ENCODE assay signal across 30 mouse cellular contexts in the genomic region with DNA sequence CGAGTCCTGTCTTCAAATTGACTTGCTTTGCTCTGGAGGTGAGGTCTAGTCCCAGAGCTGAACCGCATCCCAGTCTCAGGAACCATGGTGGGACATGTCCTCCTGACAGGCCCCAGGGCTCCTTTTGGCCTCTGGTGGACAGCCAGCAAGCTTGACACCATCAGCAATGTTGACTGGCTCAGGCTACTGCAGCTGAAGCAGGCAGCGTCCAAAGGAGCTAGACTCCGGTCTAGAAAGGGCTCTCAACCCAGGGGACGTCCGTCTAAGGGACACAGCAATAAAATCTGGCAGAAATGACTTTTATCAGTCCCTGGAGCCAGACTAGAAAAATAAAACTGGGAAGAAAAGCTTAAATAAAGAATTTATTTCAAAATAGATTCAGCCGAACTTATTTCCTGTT. TPM values are rescaled to one million over a fixed set of nuclear protein-coding genes. Genes with fewer than 3 reads are reported as not detected.
"Had no signal": no experiment of that assay in that cellular context is flagged by ENCODE, and none has a peak within 500 bp of the region (broad histone marks: within the 10 kb centered on the region; RNA-seq: fewer than 3 reads in every experiment).

No protein-coding gene starts in this region.

- H3K4me2 ChIP-seq: liver, embryonic 11.5 days; lung, embryonic 14.5 days; midbrain, embryonic 13.5 days; neural tube, embryonic 13.5 days; stomach, embryonic 15.5 days had no signal

- H3K9me3 ChIP-seq: megakaryocyte, embryonic 14.5 days; midbrain, embryonic 10.5 days; midbrain, embryonic 13.5 days; neural tube, embryonic 13.5 days; stomach, embryonic 15.5 days had no signal

- H3K9ac ChIP-seq: liver, embryonic 14.5 days; liver, postnatal 0 days; lung, embryonic 14.5 days; midbrain, embryonic 13.5 days; neural tube, embryonic 13.5 days; stomach, embryonic 15.5 days had no signal

- ATAC-seq: inflammation-experienced regulatory T-cells, adult 6 months; intestine, embryonic 16.5 days; liver, postnatal 0 days; lung, postnatal 0 days; midbrain, embryonic 13.5 days; midbrain, embryonic 16.5 days had no signal

- DNase-seq: layer of hippocampus, adult 9-11 months; liver, postnatal 0 days; lung, embryonic 14.5 days; retina, postnatal 1 day; right cerebral cortex, postnatal 25 days; spleen, adult 18-20 months; thymus, postnatal 25 days had no signal

- H3K27me3 ChIP-seq: megakaryocyte, embryonic 14.5 days; midbrain, embryonic 13.5 days; neural tube, embryonic 13.5 days; stomach, embryonic 15.5 days had no signal

- H3K4me1 ChIP-seq: megakaryocyte, embryonic 14.5 days; midbrain, embryonic 13.5 days; neural tube, embryonic 13.5 days; stomach, embryonic 15.5 days had no signal

- H3K4me3 ChIP-seq: layer of hippocampus, adult 2 months; megakaryocyte, embryonic 14.5 days; midbrain, embryonic 10.5 days; midbrain, embryonic 13.5 days; myocyte; neural tube, embryonic 13.5 days; stomach, embryonic 15.5 days had no signal

- H3K27ac ChIP-seq: layer of hippocampus, adult 2 months; liver, embryonic 14.5 days; macrophage; midbrain, embryonic 10.5 days; midbrain, embryonic 13.5 days; neural tube, embryonic 13.5 days; stomach, embryonic 15.5 days had no signal

RNA-seq across cellular contexts. Expression of a gene that starts 19.6 kb away (rescaled TPM):
- total RNA-seq: layer of hippocampus, adult 2 months; layer of hippocampus, postnatal 25 days; left cerebral cortex, adult 18-20 months; left cerebral cortex, postnatal 25 days; monocyte, adult 5-6 weeks; neutrophil, adult 5-6 weeks had no signal
- polyA plus RNA-seq: inflammation-experienced regulatory T-cells, adult 6 months; intestine, embryonic 16.5 days; large intestine, adult 2 months; limb, embryonic 11.5 days; limb, embryonic 14.5 days; liver, embryonic 11.5 days; liver, embryonic 14.5 days; liver, postnatal 0 days; lung, embryonic 14.5 days; lung, postnatal 0 days; macrophage; midbrain, embryonic 10.5 days; midbrain, embryonic 13.5 days; midbrain, embryonic 16.5 days; myocyte; neural tube, embryonic 13.5 days; stomach, embryonic 15.5 days; thymus, postnatal 0 days had no signal
